Mouse (Mus musculus) midbrain, embryonic 11.5 days (tissue): Measurements from ENCODE around the gene Cntnap5b. TPM values are rescaled to one million over a fixed set of nuclear protein-coding genes. Genes with fewer than 3 reads are reported as not detected.
"Not testable (repeated sequence)": the region's sequence is repeated elsewhere in the genome, so short reads cannot be mapped to it uniquely, and the experiment has no call there.

Experiments
- ATAC-seq: fragments of 200-750 bp; cut with Nextera tagmentation; 2 replicates; pipeline ENCODE4 v1.8.0; 2017; ENCODE audit warnings: moderate TSS enrichment, moderate library complexity; ENCODE audit not compliant: low FRiP score
- DNase-seq: peaks from one replicate; pipeline ENCODE4 v3.0.0; 2015; ENCODE audit warnings: low spot score; ENCODE audit errors: missing footprints
- H3K27ac ChIP-seq: fragments of 300-500 bp; sonication (generic); 2 replicates; pipeline ENCODE4 v1.5.1; 2014; ENCODE audit warnings: low read depth, low read length
- H3K27me3 ChIP-seq: fragments of 300-500 bp; sonication (generic); 2 replicates; pipeline ENCODE4 v1.6.1; 2014; ENCODE audit warnings: mild to moderate bottlenecking, low read length, moderate library complexity, mixed read lengths; ENCODE audit not compliant: control insufficient read depth, insufficient read depth
- H3K36me3 ChIP-seq: fragments of 300-500 bp; sonication (generic); 2 replicates; pipeline ENCODE4 v1.6.1; 2014; ENCODE audit warnings: mild to moderate bottlenecking, low read length, moderate library complexity, mixed read lengths; ENCODE audit not compliant: control insufficient read depth, insufficient read depth
- H3K4me1 ChIP-seq: fragments of 300-500 bp; sonication (generic); 2 replicates; pipeline ENCODE4 v1.6.1; 2014; ENCODE audit warnings: low read length; ENCODE audit not compliant: control insufficient read depth, insufficient read depth
- H3K4me2 ChIP-seq: fragments of 300-500 bp; sonication (generic); 2 replicates; pipeline ENCODE4 v1.6.1; 2014; ENCODE audit warnings: mild to moderate bottlenecking, moderate library complexity
- H3K4me3 ChIP-seq: fragments of 300-500 bp; sonication (generic); 2 replicates; pipeline ENCODE4 v1.5.1; 2014; ENCODE audit warnings: low read depth, low read length
- H3K9ac ChIP-seq: fragments of 300-500 bp; sonication (generic); 2 replicates; pipeline ENCODE4 v1.6.1; 2014; ENCODE audit warnings: low read length
- H3K9me3 ChIP-seq: fragments of 300-500 bp; sonication (generic); 2 replicates; pipeline ENCODE4 v1.6.1; 2016; ENCODE audit warnings: low read length; ENCODE audit not compliant: control insufficient read depth
- WGBS: fragments of 180-500 bp; shearing (Covaris S2); extraction: QIAGEN DNeasy Blood & Tissue Kit; methylation state at CpG from one replicate; pipeline ENCODE4 v1.1.7; 2014; 5-methylcytosine and 5-hydroxymethylcytosine counted together
- polyA plus RNA-seq: library from polyadenylated mRNA; unstranded; fragments of >200 nt; fragmentation: Nextera tagmentation; extraction: Ambion mirVana; gene quantifications from 2 replicates; pipeline ENCODE4 v1.2.1, GENCODE M21; 2014

The Cntnap5b gene
- polyA plus RNA-seq, 1 experiment from 2014 or later, result 0.23 TPM

GRCm38 (mm10) chr1:99967300-99968089, 194.9 kb downstream of the Cntnap5b start:
- H3K4me2 ChIP-seq, result no peak overlapping the region
- DNase-seq, result no peak
- 0 out of 2 replicates have a peak, but pooled peaks cover 3% of the 10 kb centered on the region for H3K4me1 ChIP-seq
- no peak overlapping the region for H3K27ac ChIP-seq
- no peaks in the 10 kb centered on the region for H3K27me3 ChIP-seq
- no peaks in the 10 kb centered on the region for H3K36me3 ChIP-seq
- no peak overlapping the region for H3K4me3 ChIP-seq
- 88% methylated on average over 2 of the region's 2 CpGs for WGBS
- H3K9me3 ChIP-seq, result no peaks in the 10 kb centered on the region
- ATAC-seq, result no peak
- H3K9ac ChIP-seq, result no peak overlapping the region

GRCm38 (mm10) chr1:99970184-99971086, 197.9 kb downstream of the Cntnap5b start:
- DNase-seq, result peak; percentile 85
- ATAC-seq, result 0 out of 2 replicates have a peak, but pooled peaks have one; percentile 11

GRCm38 (mm10) chr1:100001226-100001625, 228.7 kb downstream of the Cntnap5b start:
- H3K9ac ChIP-seq, ATAC-seq, H3K4me3 ChIP-seq, H3K27ac ChIP-seq, H3K9me3 ChIP-seq, H3K27me3 ChIP-seq, H3K36me3 ChIP-seq, DNase-seq, H3K4me1 ChIP-seq, H3K4me2 ChIP-seq: not testable (repeated sequence)
- 84% methylated on average over 4 of the region's 4 CpGs for WGBS

More at GRCm38 (mm10) chr1:99970184-99971086, 197.9 kb downstream of the Cntnap5b start:
- Histone ChIP-seq H3K4me2 (no peak overlapping the region), H3K36me3 (no peaks in the 10 kb centered on the region), H3K27me3 (no peaks in the 10 kb centered on the region), H3K9ac (no peak overlapping the region), H3K4me3 (no peak overlapping the region), H3K27ac (no peak overlapping the region), H3K4me1 (0 out of 2 replicates have a peak, but pooled peaks cover 3% of the 10 kb centered on the region), H3K9me3 (no peaks in the 10 kb centered on the region)
- 22% methylated on average over 4 of the region's 4 CpGs for WGBS

- Histone ChIP-seq H3K36me3 (no peaks in the 10 kb centered on the region), H3K4me1 (no peaks in the 10 kb centered on the region), H3K27me3 (no peaks in the 10 kb centered on the region), H3K4me2 (no peak overlapping the region), H3K9me3 (no peaks in the 10 kb centered on the region), H3K9ac (no peak overlapping the region), H3K27ac (no peak overlapping the region), H3K4me3 (no peak overlapping the region)
- WGBS, result 85% methylated on average over 5 of the region's 5 CpGs
- ATAC-seq (no peak), DNase-seq (no peak)
Measured at GRCm38 (mm10) chr1:100006021-100006745, 233.6 kb downstream of the Cntnap5b start.

GRCm38 (mm10) chr1:100041808-100042207, 269.2 kb downstream of the Cntnap5b start:
- H3K36me3 ChIP-seq, result no peaks in the 10 kb centered on the region
- H3K4me3 ChIP-seq, result no peak overlapping the region
- H3K4me2 ChIP-seq, result no peak overlapping the region
- no peaks in the 10 kb centered on the region for H3K4me1 ChIP-seq
- WGBS, result 80% methylated on average over 2 of the region's 2 CpGs
- H3K9me3 ChIP-seq, result no peaks in the 10 kb centered on the region
- H3K27me3 ChIP-seq, result no peaks in the 10 kb centered on the region
- no peak for DNase-seq
- no peak for ATAC-seq
- H3K9ac ChIP-seq, result no peak overlapping the region
- no peak overlapping the region for H3K27ac ChIP-seq

GRCm38 (mm10) chr1:100079812-100080211, 307.2 kb downstream of the Cntnap5b start:
- H3K9me3 ChIP-seq, result no peaks in the 10 kb centered on the region
- H3K27me3 ChIP-seq, result no peaks in the 10 kb centered on the region
- DNase-seq, result no peak
- no peak overlapping the region for H3K9ac ChIP-seq
- H3K36me3 ChIP-seq, result no peaks in the 10 kb centered on the region
- no peak overlapping the region for H3K27ac ChIP-seq
- H3K4me2 ChIP-seq, result no peak overlapping the region
- H3K4me3 ChIP-seq, result no peak overlapping the region
- ATAC-seq, result no peak
- WGBS, result 69% methylated on average over 2 of the region's 2 CpGs
- H3K4me1 ChIP-seq, result no peaks in the 10 kb centered on the region

GRCm38 (mm10) chr1:100100516-100100915, 328.0 kb downstream of the Cntnap5b start:
- ATAC-seq (no peak), DNase-seq (no peak)
- Histone ChIP-seq H3K4me2 (no peak overlapping the region), H3K9me3 (no peaks in the 10 kb centered on the region), H3K9ac (no peak overlapping the region), H3K27ac (no peak overlapping the region), H3K27me3 (no peaks in the 10 kb centered on the region), H3K4me1 (no peaks in the 10 kb centered on the region), H3K36me3 (no peaks in the 10 kb centered on the region), H3K4me3 (no peak overlapping the region)

GRCm38 (mm10) chr1:100101017-100101416, 328.5 kb downstream of the Cntnap5b start:
- Histone ChIP-seq H3K4me2 (no peak overlapping the region), H3K4me1 (no peaks in the 10 kb centered on the region), H3K27ac (no peak overlapping the region), H3K9me3 (no peaks in the 10 kb centered on the region), H3K27me3 (no peaks in the 10 kb centered on the region), H3K36me3 (no peaks in the 10 kb centered on the region), H3K4me3 (no peak overlapping the region), H3K9ac (no peak overlapping the region)
- 69% methylated on average over 1 of the region's 1 CpGs for WGBS
- no peak for ATAC-seq
- DNase-seq, result no peak
